8 mouse cellular contexts compared by ENCODE assay signal in the genomic region with DNA sequence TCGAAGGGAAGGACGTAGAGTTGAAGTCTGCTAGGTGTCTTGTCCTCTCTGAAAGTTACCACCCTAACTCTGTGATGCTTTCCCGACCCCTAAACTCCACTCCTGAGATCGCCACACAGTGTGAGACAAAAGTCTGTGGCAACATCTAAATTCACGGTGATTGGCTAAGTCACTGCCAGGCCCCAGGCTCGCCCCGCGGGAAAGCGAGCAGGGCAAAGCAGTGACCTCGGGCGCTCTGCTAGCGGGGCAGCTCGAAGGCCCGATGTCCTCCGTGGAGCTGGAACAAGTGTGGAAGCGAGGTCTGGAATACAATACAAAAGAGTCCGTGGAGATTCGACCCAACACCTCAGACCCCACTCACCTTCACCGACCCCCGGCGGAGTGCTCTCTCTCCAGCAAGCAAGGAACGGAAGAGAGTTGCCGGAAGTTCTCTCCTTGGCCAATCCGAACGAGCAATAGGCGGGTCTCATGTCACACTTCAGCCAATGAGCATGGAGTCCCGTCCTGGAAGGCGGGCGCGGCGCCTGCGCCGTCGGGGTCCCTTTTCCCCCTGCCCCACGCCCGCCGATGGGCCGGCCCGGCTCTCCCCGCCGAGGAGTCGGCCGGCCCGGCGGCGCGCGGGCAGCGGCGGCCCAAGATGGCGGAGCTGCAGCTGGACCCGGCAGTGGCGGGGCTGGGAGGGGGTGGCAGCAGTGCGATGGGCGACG. TPM values are rescaled to one million over a fixed set of nuclear protein-coding genes. Genes with fewer than 3 reads are reported as not detected.
DNase-seq lines count a peak whose midpoint lies in the region; ATAC-seq and TF ChIP-seq lines count a peak whose summit lies in the region.

A gene (minus strand): TSS at position 432 of the 707 bp plus-strand sequence.
A gene (plus strand): TSS at position 598 of the 707 bp plus-strand sequence.

- no peak for TF ChIP-seq CTCF in ES-Bruce4 (IDR thresholded peaks at IDR 0.05; ENCODE audit: low read depth, low read length)

- H3K9me3 ChIP-seq in ES-Bruce4 (replicated peaks; ENCODE audit: control insufficient read depth, insufficient read depth, low read length, poor library complexity, severe bottlenecking): no peaks in the 10 kb centered on the region
- no peaks in the 10 kb centered on the region for H3K9me3 ChIP-seq in forebrain, embryonic 14.5 days (replicated peaks; ENCODE audit: control insufficient read depth, low read length)
- H3K9me3 ChIP-seq in neural tube, embryonic 15.5 days (replicated peaks): no peaks in the 10 kb centered on the region

- under 1% methylated on average over 56 of the region's 56 CpGs for WGBS in forebrain, embryonic 14.5 days
- under 1% methylated on average over 52 of the region's 56 CpGs for WGBS in neural tube, embryonic 15.5 days

- peaks cover 19% of the 10 kb centered on the region for H3K36me3 ChIP-seq in ES-Bruce4 (ENCODE audit: control insufficient read depth, insufficient read depth, low read length, poor library complexity, severe bottlenecking)
- H3K36me3 ChIP-seq in forebrain, embryonic 14.5 days (ENCODE audit: control insufficient read depth, insufficient read depth, low read length): peaks cover 41% of the 10 kb centered on the region
- H3K36me3 ChIP-seq in neural tube, embryonic 15.5 days: peaks cover 34% of the 10 kb centered on the region

- H3K9ac ChIP-seq in ES-Bruce4 (ENCODE audit: low read depth, poor library complexity, severe bottlenecking): peak within 1 kb of the TSS; percentile 86
- peak within 1 kb of the TSS; percentile 95 for H3K9ac ChIP-seq in forebrain, embryonic 14.5 days (ENCODE audit: low read length)
- peak within 1 kb of the TSS; percentile 94 for H3K9ac ChIP-seq in neural tube, embryonic 15.5 days (replicated peaks)

- H3K27me3 ChIP-seq in ES-Bruce4 (ENCODE audit: control insufficient read depth, insufficient read depth, low read length, poor library complexity, severe bottlenecking): no peaks in the 10 kb centered on the region
- H3K27me3 ChIP-seq in forebrain, embryonic 14.5 days (replicated peaks; ENCODE audit: control insufficient read depth, insufficient read depth, low read length): no peaks in the 10 kb centered on the region
- H3K27me3 ChIP-seq in neural tube, embryonic 15.5 days (replicated peaks): no peaks in the 10 kb centered on the region

- no peak for TF ChIP-seq POLR2A in ES-Bruce4 (IDR thresholded peaks at IDR 0.05; ENCODE audit: insufficient read depth, low read length)

- intact Hi-C loops in heart, postnatal 14 days (cut with DNase I): loop anchor here (5.0 kb wide), 1 partner anchor 118 kb away; a partner anchor contains a TSS

- H3K4me2 ChIP-seq in forebrain, embryonic 14.5 days (ENCODE audit: low read length): peak within 1 kb of the TSS; percentile 98
- H3K4me2 ChIP-seq in neural tube, embryonic 15.5 days: peak within 1 kb of the TSS; percentile 88

- ATAC-seq in cerebellum, adult (ENCODE audit: insufficient number of reproducible peaks, low FRiP score, low TSS enrichment): peak; percentile 91
- ATAC-seq in forebrain, embryonic 14.5 days: peak; percentile 99
- ATAC-seq in neural tube, embryonic 15.5 days (ENCODE audit: low FRiP score): peak; percentile 97

- no peak for TF ChIP-seq EP300 in ES-Bruce4 (IDR thresholded peaks at IDR 0.05; ENCODE audit: insufficient read depth, low read depth, low read length)

- peak; percentile 99 for DNase-seq in forebrain, embryonic 14.5 days (ENCODE audit: low spot score)
- DNase-seq in heart, postnatal 14 days: peak; percentile 95 to 96
- DNase-seq in layer of hippocampus, adult 11-12 months (ENCODE audit: low spot score): peak; percentile 96
- peak; percentile 96 to 97 for DNase-seq in lung, adult 18-20 months
- peak; percentile 97 for DNase-seq in testis, postnatal 14 days (ENCODE audit: low spot score)

- H3K4me1 ChIP-seq in ES-Bruce4 (ENCODE audit: control insufficient read depth, insufficient read depth, low read length): no peaks in the 10 kb centered on the region
- peaks cover 20% of the 10 kb centered on the region for H3K4me1 ChIP-seq in forebrain, embryonic 14.5 days (ENCODE audit: control insufficient read depth, insufficient read depth, low read length)
- peaks cover 42% of the 10 kb centered on the region for H3K4me1 ChIP-seq in neural tube, embryonic 15.5 days

- H3K4me3 ChIP-seq in ES-Bruce4 (ENCODE audit: low read depth, low read length): peak within 1 kb of the TSS; percentile 100
- H3K4me3 ChIP-seq in forebrain, embryonic 14.5 days (ENCODE audit: low read depth, low read length): peak within 1 kb of the TSS; percentile 94
- H3K4me3 ChIP-seq in neural tube, embryonic 15.5 days (replicated peaks): peak within 1 kb of the TSS; percentile 95

- H3K27ac ChIP-seq in ES-Bruce4 (ENCODE audit: insufficient read depth, low read length): 0 out of 2 replicates have a peak within 1 kb of the TSS, but pooled peaks have one; percentile 5
- peak within 1 kb of the TSS; percentile 78 for H3K27ac ChIP-seq in forebrain, embryonic 14.5 days (ENCODE audit: low read depth, low read length)
- H3K27ac ChIP-seq in neural tube, embryonic 15.5 days (replicated peaks): peak within 1 kb of the TSS; percentile 91

RNA-seq across cellular contexts. Expression of the first gene that starts in this region (rescaled TPM):
- 340 and 358 TPM in 2 replicates for polyA plus RNA-seq in ES-Bruce4 (2011; ENCODE audit: insufficient read depth, insufficient read length, low read depth, missing spikeins)
- polyA plus RNA-seq in forebrain, embryonic 14.5 days (2014; fragmentation: Nextera tagmentation; extraction: Ambion mirVana): 768 and 904 TPM in 2 replicates
- total RNA-seq in heart, postnatal 14 days (2021): 1,000 to 10,000 TPM; 2,066 to 2,137 TPM
- 949 and 1,025 TPM in 2 replicates for polyA plus RNA-seq in neural tube, embryonic 15.5 days (2015; fragmentation: Nextera tagmentation; extraction: Ambion mirVana)

RNA-seq across cellular contexts. Expression of the second gene that starts in this region (rescaled TPM):
- 22.9 and 26.4 TPM in 2 replicates for polyA plus RNA-seq in ES-Bruce4 (2011; ENCODE audit: insufficient read depth, insufficient read length, low read depth, missing spikeins)
- 17.8 and 17.9 TPM in 2 replicates for polyA plus RNA-seq in forebrain, embryonic 14.5 days (2014; fragmentation: Nextera tagmentation; extraction: Ambion mirVana)
- 10 to 100 TPM; 22.2 to 25.2 TPM for total RNA-seq in heart, postnatal 14 days (2021)
- 19.0 and 22.4 TPM in 2 replicates for polyA plus RNA-seq in neural tube, embryonic 15.5 days (2015; fragmentation: Nextera tagmentation; extraction: Ambion mirVana)

Comparison
In these comparisons a context has a peak if more than half of its experiments do, and no peak if none do; other contexts are left out.
1. Peak in every context shown above with its lines: DNase-seq, ATAC-seq, H3K4me3 ChIP-seq and H3K27ac ChIP-seq.
2. H3K27ac ChIP-seq: peak in every context shown above with its lines; median percentile 91 in neural tube, embryonic 15.5 days; 78 in forebrain, embryonic 14.5 days; 5 in ES-Bruce4.